Mouse (Mus musculus): ENCODE results near the gene Etv5.

Etv5 gene

DNA sequence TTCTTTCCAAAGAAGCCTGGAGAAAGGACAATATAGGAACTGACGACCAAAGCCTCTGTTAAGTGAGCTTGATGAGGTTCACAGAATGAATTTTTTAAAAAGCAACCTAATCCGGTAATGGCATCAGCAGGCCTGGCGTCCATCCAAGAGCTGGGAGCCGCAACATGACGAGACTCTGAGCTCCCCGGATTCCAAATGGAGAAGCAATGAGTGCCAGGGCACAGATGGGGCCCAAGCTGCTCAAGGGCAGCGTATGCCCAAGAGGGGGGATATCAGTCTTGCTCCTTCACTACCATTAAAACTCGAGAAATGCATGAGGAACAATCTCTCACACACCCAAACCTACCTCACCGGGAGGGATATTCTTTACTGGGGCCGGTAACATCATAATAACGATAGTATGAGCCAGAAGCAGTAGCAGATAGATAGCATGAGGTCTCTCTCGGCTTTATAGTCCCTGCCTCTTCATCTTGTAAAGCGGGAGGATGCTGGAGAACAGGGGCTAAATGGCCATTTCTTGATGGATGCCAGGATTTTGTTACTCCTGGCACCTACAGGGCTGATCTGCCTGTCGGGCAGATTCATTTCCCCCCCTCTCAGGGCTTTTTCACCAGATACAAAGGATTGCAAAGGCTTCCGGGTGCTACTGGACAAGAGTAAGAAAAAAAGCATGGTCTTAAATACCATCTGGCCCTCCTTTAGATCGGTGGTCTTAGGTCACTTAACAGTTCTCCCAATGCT is 9.1 kb downstream of the Etv5 start:
- peak in 1 of 2 experiments; percentile 52 for DNase-seq (ENCODE audit: low spot score in 2 of 2)

DNA sequence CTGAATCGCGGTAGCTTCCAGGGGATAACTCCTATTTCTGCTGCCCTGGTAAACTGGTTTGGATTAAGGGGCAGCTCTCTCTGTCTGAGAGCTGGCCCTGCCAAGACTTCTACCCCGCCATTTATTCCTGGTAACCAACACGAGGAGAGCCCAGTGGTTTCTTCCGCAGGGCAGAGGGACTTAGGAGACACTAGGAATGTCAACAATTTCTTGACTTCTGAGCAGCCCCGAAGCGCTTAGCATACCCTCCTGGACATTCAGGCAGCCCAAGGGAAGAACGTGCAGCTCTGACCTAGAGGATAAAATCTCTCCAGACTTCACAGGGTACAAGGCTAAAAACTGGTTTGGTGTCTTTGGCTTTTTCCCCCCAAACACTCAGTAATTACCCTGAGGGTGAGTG is 10.1 kb downstream of the Etv5 start:
- DNase-seq (ENCODE audit: low spot score in 2 of 2), result no peak

DNA sequence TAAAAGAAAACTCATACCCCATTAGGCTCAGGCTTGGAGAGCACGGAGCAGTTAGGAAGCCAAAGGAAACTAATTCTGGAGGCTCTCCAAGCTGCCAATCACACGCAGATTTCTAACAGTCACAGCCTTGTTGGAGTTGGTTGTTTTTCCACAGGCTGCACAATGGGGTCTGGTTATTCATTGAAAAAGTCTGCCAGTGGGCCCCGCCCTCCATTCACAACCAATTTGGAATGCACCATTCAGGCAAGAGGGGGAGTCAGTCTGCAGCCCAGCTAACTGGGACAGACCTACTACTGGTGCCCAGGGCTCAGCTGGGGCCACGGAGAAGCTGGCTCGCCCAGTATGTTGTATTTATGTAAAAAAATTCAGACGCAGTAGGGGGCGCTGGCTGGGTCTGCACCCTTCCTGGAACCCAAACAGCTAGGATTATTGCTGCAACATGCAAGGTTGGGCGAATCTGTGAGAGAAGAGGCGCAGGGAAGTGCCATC is 10.6 kb downstream of the Etv5 start:
- DNase-seq (ENCODE audit: low spot score in 2 of 2), result peak in 1 of 2 experiments; percentile 66

DNA sequence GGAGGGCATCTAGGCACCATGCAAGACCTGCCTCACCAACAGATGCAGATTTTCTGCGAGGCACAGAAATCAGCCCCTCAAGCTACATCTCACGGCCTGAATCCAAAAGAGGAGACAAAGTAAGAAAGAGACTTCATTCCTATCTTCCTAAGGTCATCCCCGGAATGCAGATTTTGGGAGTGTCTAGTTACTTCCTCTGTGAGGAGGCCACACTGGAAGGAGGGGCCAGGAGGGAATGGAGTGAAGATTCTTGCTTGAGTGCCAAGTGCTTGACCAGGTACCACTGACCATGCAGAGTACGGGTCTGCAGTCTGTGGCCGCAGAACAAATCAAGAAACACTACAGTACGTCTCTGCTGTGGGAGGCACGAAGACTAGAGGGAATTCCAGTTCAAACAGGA is 12.7 kb downstream of the Etv5 start:
- no peak for DNase-seq (ENCODE audit: low spot score in 2 of 2)

DNA sequence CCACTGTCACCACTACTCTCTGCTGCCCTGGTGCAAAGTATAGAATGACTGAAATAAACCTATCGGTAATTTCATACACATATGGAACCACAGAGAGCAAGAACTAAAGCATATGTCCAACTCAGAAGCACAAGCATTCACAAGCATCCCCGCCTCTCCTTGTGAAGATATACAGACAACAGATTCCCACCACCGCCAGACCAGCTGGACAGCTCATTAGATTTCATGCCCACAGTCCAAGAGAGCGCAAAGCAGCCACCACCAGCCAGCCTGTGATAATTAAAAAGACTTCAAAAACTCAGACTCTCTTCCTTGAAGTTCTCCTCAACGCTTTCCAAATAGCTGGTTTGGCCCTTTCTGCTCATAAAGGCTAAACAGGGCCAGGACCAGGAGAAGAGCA is 17.3 kb downstream of the Etv5 start:
- DNase-seq (ENCODE audit: low spot score in 2 of 2), result no peak

DNA sequence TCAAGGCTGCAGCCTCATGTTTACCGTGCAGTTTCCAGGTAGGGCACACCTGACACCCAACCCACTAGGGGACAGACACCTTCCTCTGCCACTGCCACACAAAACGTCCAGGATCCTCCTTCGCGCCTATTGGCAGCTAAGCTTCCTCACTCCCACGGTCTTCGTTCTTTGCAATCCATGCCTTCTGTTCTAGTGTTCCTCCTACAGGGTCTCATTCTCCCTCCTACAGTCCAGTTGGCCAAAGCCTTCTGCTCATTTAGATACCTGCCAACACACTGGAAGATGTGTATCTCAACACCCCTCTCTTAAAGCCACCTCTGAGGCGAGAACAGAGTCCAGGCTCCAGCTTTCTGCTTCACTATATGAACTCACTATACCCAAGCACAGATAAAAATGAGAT is 21.6 kb downstream of the Etv5 start:
- DNase-seq (ENCODE audit: low spot score in 2 of 2), result no peak

DNA sequence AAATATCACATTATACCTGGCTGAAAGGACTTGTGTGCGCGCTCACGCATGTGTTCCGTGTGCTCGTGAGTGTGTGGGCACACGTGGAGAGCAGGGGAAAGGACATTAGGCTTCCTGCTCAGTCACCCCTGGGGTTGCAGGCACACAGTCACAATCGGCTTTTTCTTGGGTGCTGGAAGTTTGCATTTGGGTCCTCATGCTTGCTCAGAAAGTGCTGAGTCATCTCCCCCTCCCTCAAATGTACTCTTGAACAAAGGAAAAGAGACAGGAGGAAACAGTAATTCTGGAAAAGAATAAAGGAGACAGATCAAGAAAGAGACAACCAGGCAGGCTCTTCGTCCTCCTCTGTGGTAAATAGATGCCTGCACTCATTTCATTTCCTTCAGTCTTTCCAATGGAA is 22.5 kb downstream of the Etv5 start:
- no peak for DNase-seq (ENCODE audit: low spot score in 2 of 2)

DNA sequence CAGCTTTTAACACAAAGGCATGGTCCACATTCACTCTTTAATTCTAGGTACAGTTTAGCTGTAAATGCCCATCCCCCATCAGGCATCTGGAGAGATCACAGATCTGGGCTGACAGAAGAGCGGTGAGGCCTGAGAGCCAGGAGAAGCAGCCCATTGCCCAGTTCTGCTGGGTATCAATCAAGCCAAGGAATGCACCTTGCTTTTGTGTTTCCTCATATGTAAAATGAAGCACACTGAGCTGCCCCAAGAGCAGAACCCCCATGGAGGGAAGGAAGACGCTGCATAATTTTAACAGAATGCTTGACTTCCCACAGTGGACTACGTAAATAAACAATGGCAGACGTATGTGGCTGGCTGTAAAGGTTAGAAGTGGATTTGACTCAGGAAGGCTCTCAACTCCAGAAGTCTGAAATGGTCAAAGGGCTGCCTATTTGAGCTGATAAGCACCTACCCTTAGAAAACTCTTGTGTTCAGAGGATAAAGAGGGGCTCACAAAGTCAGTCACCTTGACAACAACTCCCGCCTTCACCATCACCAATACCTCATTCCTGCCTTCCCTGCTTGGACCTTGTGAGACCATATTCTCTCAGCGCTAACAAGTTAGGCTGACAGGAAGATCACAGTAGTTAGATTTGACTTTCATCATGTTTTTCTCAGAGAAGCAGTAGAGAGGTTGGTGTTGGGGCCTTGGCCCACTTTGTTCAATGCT is 23.2 kb downstream of the Etv5 start:
- no peak for DNase-seq (ENCODE audit: low spot score in 2 of 2)

DNA sequence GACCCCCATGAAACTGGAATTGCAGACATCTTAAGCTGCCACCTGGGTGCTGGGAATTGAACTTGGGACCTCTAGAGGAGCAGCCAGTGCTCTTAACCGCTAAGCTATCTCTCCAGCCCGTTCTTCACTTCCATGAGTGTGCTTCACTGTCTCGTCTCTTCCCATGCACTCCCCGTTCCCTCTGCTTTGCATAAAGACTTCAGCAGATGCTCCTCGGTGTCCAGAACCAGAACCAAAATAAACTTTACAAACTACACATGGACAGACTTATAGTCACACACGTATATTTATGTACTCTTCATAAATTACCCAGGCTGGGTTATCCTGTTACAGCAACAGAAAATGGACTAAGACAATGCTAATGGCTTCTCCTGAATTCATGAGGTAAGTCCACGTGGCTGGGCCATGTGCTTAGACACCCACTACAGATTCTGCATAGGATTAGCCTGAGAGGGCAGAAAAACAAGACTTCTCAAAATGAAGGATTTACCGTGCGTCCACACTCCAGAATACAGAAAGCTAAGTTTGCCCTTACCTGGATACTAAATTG is 25.2 kb downstream of the Etv5 start:
- no peak for DNase-seq (ENCODE audit: low spot score in 2 of 2)

DNA sequence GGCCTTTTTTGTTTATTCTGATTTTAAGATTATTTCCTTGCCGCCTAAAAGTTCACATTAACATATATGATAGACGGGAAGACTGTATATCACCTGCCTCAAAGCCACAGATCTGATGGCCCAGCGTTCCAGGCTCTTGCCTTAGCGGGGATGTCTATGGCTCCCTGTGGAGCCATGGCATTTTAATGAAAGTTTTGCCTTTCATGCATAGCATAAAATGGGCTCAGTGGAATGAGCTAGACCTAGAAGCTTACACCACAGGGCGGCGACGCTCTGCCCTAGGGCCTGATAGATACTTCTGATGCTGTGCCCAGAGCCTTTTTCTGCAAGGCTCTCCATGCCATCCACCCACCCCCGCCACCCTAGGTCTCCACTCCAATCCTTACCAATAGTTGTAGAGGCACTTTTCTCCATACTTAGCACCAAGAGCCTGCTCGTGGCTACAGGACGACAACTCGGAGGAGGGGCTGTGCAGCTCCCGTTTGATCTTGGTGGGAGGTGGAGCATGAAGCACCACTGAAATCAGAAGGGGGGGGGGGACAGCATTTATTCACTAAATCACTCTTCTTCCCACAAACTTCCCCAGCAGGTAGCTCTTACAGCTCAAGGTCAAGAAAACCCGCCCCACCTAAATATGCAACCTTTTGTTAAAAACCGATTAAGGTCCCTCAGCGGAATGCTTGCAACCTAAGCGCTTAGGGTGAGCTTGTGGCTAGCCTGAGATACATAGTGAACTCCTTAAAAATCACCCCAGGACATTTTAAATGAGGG is 26.9 kb downstream of the Etv5 start:
- DNase-seq (ENCODE audit: low spot score in 2 of 2), result no peak

DNA sequence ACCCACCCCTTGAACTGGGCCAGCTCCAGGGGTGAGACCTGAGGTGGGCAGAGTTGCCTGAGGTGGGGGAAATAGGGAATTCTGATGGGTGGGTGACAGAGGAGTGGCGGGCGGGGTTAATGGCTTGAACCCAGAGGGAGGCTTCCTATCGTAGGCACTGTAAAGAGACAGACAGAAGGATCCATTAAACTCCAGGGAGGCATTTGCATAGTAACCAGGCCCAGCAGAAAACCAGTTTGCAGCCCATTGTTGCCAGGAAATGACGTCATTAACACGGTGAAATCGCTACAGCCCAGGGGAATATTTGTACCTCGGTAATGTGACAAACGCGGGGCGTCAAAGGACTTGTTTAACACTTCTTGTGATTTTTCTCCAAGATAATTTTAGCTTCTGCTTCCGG is 27.8 kb downstream of the Etv5 start:
- DNase-seq (ENCODE audit: low spot score in 2 of 2), result no peak

DNA sequence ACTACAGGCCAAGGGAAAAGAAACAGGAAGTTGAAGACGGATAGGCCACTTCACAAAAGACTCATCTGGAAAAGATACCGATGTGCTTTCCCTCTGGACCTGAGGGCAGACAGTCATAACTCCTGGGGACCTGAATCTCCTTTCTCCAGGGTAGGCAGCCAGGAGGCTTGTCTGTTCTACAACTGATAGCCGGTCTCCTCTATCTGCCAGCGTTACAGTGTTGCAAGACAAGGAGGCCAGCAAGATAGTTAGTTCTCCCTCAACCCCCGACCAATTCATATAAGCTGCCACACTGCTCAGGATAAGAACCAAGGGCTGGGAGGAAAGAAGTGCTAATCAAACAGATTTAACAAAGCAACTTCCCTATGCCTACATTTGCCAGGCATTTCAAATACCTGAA is 29.5 kb downstream of the Etv5 start:
- no peak for DNase-seq (ENCODE audit: low spot score in 2 of 2)

DNA sequence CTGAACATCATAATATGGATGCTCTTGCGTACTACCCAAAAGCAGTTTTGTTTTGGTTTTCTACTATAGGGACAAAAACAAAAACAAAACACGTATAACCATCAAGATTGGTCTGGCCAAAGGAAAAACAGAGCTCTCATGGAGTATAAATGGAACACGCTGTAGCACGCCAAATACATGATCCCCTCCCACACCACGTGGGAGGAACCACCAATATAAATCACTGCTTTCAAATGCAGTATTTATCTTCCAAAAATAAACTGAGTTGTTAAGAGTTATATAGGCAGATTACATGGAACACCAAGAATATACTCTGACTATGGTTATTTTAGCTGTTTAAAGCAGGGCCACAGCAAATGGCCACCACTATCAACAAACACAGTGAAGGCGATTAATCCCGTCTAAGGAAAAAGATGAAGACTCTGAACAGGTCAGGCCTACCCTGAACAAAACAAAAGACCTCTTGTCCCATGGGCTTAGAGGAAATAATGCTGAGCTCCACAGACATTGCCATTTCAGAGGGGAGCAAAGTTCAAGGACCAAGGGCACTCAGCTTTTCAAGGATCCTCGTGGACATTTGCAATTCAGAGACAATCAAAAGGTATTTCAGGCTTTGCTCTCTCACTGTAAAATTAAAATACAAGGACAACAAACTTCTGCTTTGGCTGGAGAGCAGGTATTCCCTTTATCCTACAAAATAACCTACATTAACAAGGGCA is 30.7 kb downstream of the Etv5 start:
- DNase-seq (ENCODE audit: low spot score in 2 of 2), result no peak

DNA sequence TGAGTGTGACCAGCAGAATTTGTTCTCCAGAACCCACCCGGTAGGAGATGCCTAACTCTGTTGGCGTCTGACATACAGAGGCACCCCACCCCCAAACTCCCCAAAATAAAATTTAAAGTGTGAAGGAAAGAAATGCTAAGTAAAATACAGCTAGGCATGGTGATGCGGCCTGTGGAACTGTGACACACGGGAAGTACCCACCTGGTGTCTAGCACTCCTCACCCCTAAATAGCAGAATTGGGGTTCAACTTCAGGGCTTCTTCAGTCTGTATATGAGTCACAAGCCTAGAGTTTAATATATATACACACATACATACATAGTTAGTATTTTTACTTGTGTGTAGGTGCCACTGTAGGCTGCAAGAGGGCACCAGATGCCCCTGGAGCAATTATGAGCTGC is 32.8 kb downstream of the Etv5 start:
- DNase-seq (ENCODE audit: low spot score in 2 of 2), result no peak

DNA sequence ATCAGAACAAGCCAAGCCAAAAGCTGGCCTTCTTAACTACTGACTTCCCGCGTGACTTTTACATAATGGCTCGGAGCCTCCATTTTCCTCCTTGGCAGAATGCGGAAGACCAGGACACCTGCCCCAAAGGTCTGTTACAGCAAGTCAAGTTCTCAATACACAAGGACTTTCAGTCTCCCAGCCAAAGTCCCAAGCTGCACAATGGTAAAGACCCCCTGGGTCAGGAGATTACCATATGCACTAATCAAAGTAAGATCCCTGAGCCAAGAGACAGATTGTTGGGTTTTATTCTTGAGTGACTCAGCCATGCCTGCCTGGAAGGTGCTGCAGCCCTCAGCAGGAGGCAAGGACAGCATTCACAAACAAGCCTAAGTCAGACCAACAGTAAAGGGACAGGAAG is 33.5 kb downstream of the Etv5 start:
- no peak for DNase-seq (ENCODE audit: low spot score in 2 of 2)

DNA sequence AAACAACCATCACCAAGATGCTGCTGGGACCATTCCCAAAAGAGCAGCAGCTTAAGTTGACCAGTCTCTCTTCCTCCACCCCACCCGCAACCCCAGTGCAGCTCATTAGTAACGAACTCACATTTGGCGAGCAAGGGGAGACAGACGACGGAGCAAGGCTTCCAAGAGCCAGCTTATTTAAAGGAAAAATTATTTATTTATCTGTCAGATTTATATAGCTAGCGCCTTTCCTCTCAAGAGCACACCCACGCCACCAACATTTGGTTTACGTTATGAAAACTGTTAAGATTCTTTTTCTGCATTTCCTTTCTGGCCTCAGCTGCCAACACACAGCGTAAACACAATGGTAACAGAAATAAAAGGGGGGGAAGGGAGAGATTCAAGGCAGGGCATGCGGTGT is 34.0 kb downstream of the Etv5 start:
- DNase-seq (ENCODE audit: low spot score in 2 of 2), result no peak

DNA sequence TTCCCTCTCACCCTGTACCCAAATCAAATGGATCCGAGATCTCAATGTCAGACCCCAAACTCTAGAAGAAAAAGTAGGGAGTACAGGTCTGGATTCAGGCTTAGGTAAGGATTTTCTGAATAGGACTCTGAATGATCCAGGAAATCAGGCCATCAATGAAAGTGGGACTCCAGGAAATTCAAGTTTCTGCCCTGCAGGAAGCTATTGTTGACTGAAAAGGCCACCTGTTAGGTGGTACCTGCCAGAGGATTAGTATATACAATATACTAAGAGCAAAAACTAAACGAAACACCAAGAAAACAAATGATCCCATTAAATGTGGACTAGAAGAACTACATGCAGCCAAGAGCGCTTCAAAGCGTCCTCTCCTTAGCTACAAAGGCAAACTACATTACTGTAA is 35.8 kb downstream of the Etv5 start:
- DNase-seq (ENCODE audit: low spot score in 2 of 2), result no peak

DNA sequence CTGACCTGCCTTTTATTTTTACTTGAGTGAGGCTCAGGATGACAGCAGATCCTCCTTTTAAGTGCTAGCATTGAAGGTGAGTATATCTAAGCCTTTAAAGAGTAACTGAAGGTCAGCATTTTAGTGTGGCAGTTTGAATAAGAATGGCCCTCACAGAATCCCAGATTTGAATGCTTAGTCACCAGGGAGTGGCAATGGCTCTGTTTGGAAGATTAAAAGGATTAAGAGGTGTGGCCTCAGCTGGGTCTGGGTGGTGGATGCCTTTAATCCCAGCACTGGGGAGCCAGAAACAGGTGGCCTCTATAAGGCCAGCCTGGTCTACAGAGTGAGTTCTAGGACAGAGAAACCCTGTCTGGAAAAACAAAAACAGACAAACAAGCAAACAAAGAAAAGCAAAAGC is 36.9 kb downstream of the Etv5 start:
- DNase-seq (ENCODE audit: low spot score in 2 of 2), result no peak

DNA sequence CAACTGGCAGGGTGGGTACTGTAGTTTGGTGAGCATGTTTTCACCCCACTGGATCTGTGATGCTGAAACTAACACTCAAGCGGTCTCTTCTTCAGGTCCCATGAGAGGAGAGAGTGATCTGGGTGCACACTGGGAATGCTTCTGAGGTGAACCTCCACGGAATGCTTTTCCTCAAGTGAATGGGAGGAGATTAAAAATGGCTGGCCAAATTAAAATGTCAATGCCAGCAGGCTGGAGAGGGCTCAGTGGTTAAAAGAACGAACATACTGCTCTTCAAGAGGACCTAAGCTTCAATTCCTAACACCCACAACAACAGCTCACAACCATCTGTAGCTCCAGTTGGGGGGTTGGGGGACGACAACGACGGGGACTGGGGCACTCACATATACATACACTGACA is 39.3 kb downstream of the Etv5 start:
- DNase-seq (ENCODE audit: low spot score in 2 of 2), result no peak

DNA sequence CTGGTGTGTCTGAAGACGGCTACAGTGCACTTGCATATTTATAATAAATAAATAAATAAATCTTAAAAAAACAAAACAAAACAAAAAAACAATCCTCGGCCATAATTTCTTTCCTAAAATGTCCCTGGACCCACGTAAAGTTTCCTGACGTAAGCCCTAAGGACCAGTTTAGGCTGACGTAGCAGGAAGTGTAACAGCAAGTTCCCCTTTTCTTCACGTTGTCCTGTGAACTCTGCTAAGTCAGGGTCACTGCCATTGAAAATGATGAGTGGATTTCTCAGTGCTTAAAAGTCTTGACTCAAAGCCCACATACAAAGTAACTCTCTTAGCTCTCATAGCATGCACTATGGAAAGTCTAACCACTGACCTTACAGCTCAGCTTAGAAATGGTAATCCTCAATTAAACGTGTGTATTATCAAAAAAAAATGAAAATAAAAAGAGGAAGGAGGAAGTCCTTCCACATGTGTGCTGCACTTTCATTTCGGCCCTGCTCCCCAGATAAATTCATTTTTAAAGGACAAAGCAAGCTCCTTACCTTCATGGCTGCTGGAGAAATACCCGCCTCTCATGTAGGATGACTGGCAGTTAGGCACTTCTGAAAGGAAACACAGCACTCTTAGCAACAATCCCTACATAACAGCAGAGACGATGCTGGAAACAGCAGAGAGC is 40.6 kb downstream of the Etv5 start:
- no peak for DNase-seq (ENCODE audit: low spot score in 2 of 2)

DNA sequence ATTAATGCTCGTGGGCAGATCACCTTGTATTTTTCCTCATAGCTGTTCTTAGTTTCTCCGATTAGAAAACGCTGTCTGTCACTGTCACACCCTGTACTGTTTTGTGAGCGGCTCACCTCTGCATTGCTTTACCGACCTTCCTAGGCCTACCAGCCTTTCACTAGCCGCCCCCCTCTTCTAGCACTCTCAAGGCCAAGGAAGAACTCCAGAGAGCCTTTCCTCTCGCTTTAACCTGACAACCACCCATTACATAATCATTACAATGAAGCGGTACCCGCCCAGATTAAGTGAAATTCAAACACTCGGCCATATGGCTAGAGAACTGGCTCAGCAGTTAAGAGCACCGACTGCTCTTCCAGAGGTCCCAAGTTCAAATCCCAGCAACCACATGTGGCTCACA is 41.2 kb downstream of the Etv5 start:
- DNase-seq (ENCODE audit: low spot score in 2 of 2), result no peak

Measured in frontal cortex, postnatal 25 days (tissue).